Mouse (Mus musculus): ENCODE data around the gene Klf3. TPM values are rescaled to one million over a fixed set of nuclear protein-coding genes. Genes with fewer than 3 reads are reported as not detected.
"Not testable (repeated sequence)": the region's sequence is repeated elsewhere in the genome, so short reads cannot be mapped to it uniquely, and the experiment has no call there.

The Klf3 gene
- polyA plus RNA-seq, 1 experiment from 2014 or later = 78.4 TPM

- 90% methylated on average over 5 of the region's 5 CpGs for WGBS
- no peak overlapping the region for H3K4me3 ChIP-seq (ENCODE audit: low read length)
- peaks cover 8% of the 10 kb centered on the region for H3K4me1 ChIP-seq (ENCODE audit: control insufficient read depth, insufficient read depth, low read length)
- no peak overlapping the region for H3K4me2 ChIP-seq (replicated peaks; ENCODE audit: low read depth, low read length)
- ATAC-seq (ENCODE audit: low FRiP score, low TSS enrichment) = no peak
- no peaks in the 10 kb centered on the region; the same call in 1 of the 2 replicates for H3K9me3 ChIP-seq (ENCODE audit: control insufficient read depth, low read length)
- H3K27me3 ChIP-seq (ENCODE audit: control insufficient read depth, insufficient read depth, low read length) = no peaks in the 10 kb centered on the region
- H3K27ac ChIP-seq (ENCODE audit: low read depth, low read length) = no peak overlapping the region
- no peak overlapping the region for H3K9ac ChIP-seq (ENCODE audit: low read depth, low read length)
- no peaks in the 10 kb centered on the region for H3K36me3 ChIP-seq (ENCODE audit: control insufficient read depth, insufficient read depth, low read length)
These were observed 64.4 kb downstream of the Klf3 start for GRCm38 (mm10) chr5:64867551-64867950.

GRCm38 (mm10) chr5:64876086-64876830 lies 73.1 kb downstream of the Klf3 start:
- Histone ChIP-seq H3K4me3 (ENCODE audit: low read length) (no peak overlapping the region), H3K9ac (ENCODE audit: low read depth, low read length) (no peak overlapping the region), H3K4me2 (replicated peaks; ENCODE audit: low read depth, low read length) (no peak overlapping the region), H3K27ac (ENCODE audit: low read depth, low read length) (peak overlapping the region; percentile 47; the same call in 1 of the 2 replicates), H3K4me1 (ENCODE audit: control insufficient read depth, insufficient read depth, low read length) (peaks cover 24% of the 10 kb centered on the region), H3K27me3 (ENCODE audit: control insufficient read depth, insufficient read depth, low read length) (no peaks in the 10 kb centered on the region), H3K9me3 (ENCODE audit: control insufficient read depth, low read length) (peaks cover 8% of the 10 kb centered on the region; the same call in 1 of the 2 replicates), H3K36me3 (ENCODE audit: control insufficient read depth, insufficient read depth, low read length) (no peaks in the 10 kb centered on the region)
- 75% methylated on average over 12 of the region's 12 CpGs for WGBS
- no peak for ATAC-seq (ENCODE audit: low FRiP score, low TSS enrichment)

GRCm38 (mm10) chr5:64877235-64878026 lies 74.2 kb downstream of the Klf3 start:
- no peak overlapping the region for H3K4me3 ChIP-seq (ENCODE audit: low read length)
- H3K27me3 ChIP-seq (ENCODE audit: control insufficient read depth, insufficient read depth, low read length) = no peaks in the 10 kb centered on the region
- ATAC-seq (ENCODE audit: low FRiP score, low TSS enrichment) = no peak; the same call in 1 of the 2 replicates
- peak overlapping the region; percentile 49; the same call in 1 of the 2 replicates for H3K27ac ChIP-seq (ENCODE audit: low read depth, low read length)
- H3K9me3 ChIP-seq (ENCODE audit: control insufficient read depth, low read length) = peaks cover 8% of the 10 kb centered on the region; the same call in 1 of the 2 replicates
- H3K4me1 ChIP-seq (ENCODE audit: control insufficient read depth, insufficient read depth, low read length) = peaks cover 24% of the 10 kb centered on the region
- H3K9ac ChIP-seq (ENCODE audit: low read depth, low read length) = no peak overlapping the region; the same call in 1 of the 2 replicates
- no peaks in the 10 kb centered on the region for H3K36me3 ChIP-seq (ENCODE audit: control insufficient read depth, insufficient read depth, low read length)
- H3K4me2 ChIP-seq (replicated peaks; ENCODE audit: low read depth, low read length) = no peak overlapping the region
- WGBS = 31% methylated on average over 15 of the region's 15 CpGs

GRCm38 (mm10) chr5:64878027-64878425 lies 74.8 kb downstream of the Klf3 start:
- Histone ChIP-seq H3K4me1 (ENCODE audit: control insufficient read depth, insufficient read depth, low read length) (peaks cover 24% of the 10 kb centered on the region), H3K4me2 (replicated peaks; ENCODE audit: low read depth, low read length) (no peak overlapping the region), H3K27ac (ENCODE audit: low read depth, low read length) (peak overlapping the region; percentile 49), H3K36me3 (ENCODE audit: control insufficient read depth, insufficient read depth, low read length) (no peaks in the 10 kb centered on the region), H3K9me3 (ENCODE audit: control insufficient read depth, low read length) (peaks cover 8% of the 10 kb centered on the region; the same call in 1 of the 2 replicates), H3K9ac (ENCODE audit: low read depth, low read length) (no peak overlapping the region), H3K4me3 (ENCODE audit: low read length) (no peak overlapping the region), H3K27me3 (ENCODE audit: control insufficient read depth, insufficient read depth, low read length) (no peaks in the 10 kb centered on the region)
- 10% methylated on average over 4 of the region's 4 CpGs for WGBS
- ATAC-seq (ENCODE audit: low FRiP score, low TSS enrichment) = peak; percentile 94

GRCm38 (mm10) chr5:64878526-64878925 lies 75.3 kb downstream of the Klf3 start:
- 68% methylated on average over 2 of the region's 2 CpGs for WGBS
- ATAC-seq (ENCODE audit: low FRiP score, low TSS enrichment) = peak; percentile 11; the same call in 1 of the 2 replicates
- no peak overlapping the region for H3K9ac ChIP-seq (ENCODE audit: low read depth, low read length)
- H3K4me2 ChIP-seq (replicated peaks; ENCODE audit: low read depth, low read length) = no peak overlapping the region
- H3K36me3 ChIP-seq (ENCODE audit: control insufficient read depth, insufficient read depth, low read length) = no peaks in the 10 kb centered on the region
- H3K27ac ChIP-seq (ENCODE audit: low read depth, low read length) = peak overlapping the region; percentile 49
- peaks cover 24% of the 10 kb centered on the region for H3K4me1 ChIP-seq (ENCODE audit: control insufficient read depth, insufficient read depth, low read length)
- no peak overlapping the region for H3K4me3 ChIP-seq (ENCODE audit: low read length)
- H3K27me3 ChIP-seq (ENCODE audit: control insufficient read depth, insufficient read depth, low read length) = no peaks in the 10 kb centered on the region
- peaks cover 8% of the 10 kb centered on the region; the same call in 1 of the 2 replicates for H3K9me3 ChIP-seq (ENCODE audit: control insufficient read depth, low read length)

GRCm38 (mm10) chr5:64879241-64879640 lies 76.1 kb downstream of the Klf3 start:
- H3K27ac ChIP-seq (ENCODE audit: low read depth, low read length) = no peak overlapping the region
- ATAC-seq (ENCODE audit: low FRiP score, low TSS enrichment) = no peak
- WGBS = 48% methylated on average over 3 of the region's 3 CpGs

GRCm38 (mm10) chr5:64881559-64881958 lies 78.4 kb downstream of the Klf3 start:
- H3K9ac ChIP-seq (ENCODE audit: low read depth, low read length); ATAC-seq (ENCODE audit: low FRiP score, low TSS enrichment); H3K27me3 ChIP-seq (ENCODE audit: control insufficient read depth, insufficient read depth, low read length); H3K9me3 ChIP-seq (ENCODE audit: control insufficient read depth, low read length); H3K36me3 ChIP-seq (ENCODE audit: control insufficient read depth, insufficient read depth, low read length); H3K27ac ChIP-seq (ENCODE audit: low read depth, low read length); H3K4me3 ChIP-seq (ENCODE audit: low read length); H3K4me2 ChIP-seq (replicated peaks; ENCODE audit: low read depth, low read length): not testable (repeated sequence)
- WGBS = 98% methylated on average over 6 of the region's 10 CpGs
- H3K4me1 ChIP-seq (ENCODE audit: control insufficient read depth, insufficient read depth, low read length) = peaks cover 23% of the 10 kb centered on the region

More at GRCm38 (mm10) chr5:64879241-64879640, 76.1 kb downstream of the Klf3 start:
- H3K9ac ChIP-seq (ENCODE audit: low read depth, low read length) = no peak overlapping the region
- H3K9me3 ChIP-seq (ENCODE audit: control insufficient read depth, low read length) = peaks cover 6% of the 10 kb centered on the region; the same call in 1 of the 2 replicates
- no peaks in the 10 kb centered on the region for H3K27me3 ChIP-seq (ENCODE audit: control insufficient read depth, insufficient read depth, low read length)
- H3K36me3 ChIP-seq (ENCODE audit: control insufficient read depth, insufficient read depth, low read length) = no peaks in the 10 kb centered on the region
- no peak overlapping the region for H3K4me3 ChIP-seq (ENCODE audit: low read length)
- H3K4me2 ChIP-seq (replicated peaks; ENCODE audit: low read depth, low read length) = no peak overlapping the region
- H3K4me1 ChIP-seq (ENCODE audit: control insufficient read depth, insufficient read depth, low read length) = peaks cover 27% of the 10 kb centered on the region

GRCm38 (mm10) chr5:64881976-64882375 lies 78.8 kb downstream of the Klf3 start:
- not testable (repeated sequence) for H3K27ac ChIP-seq (ENCODE audit: low read depth, low read length); ATAC-seq (ENCODE audit: low FRiP score, low TSS enrichment); H3K9me3 ChIP-seq (ENCODE audit: control insufficient read depth, low read length); H3K4me3 ChIP-seq (ENCODE audit: low read length); H3K4me2 ChIP-seq (replicated peaks; ENCODE audit: low read depth, low read length); H3K27me3 ChIP-seq (ENCODE audit: control insufficient read depth, insufficient read depth, low read length); H3K9ac ChIP-seq (ENCODE audit: low read depth, low read length); H3K36me3 ChIP-seq (ENCODE audit: control insufficient read depth, insufficient read depth, low read length)
- peaks cover 18% of the 10 kb centered on the region for H3K4me1 ChIP-seq (ENCODE audit: control insufficient read depth, insufficient read depth, low read length)
- WGBS = 83% methylated on average over 7 of the region's 11 CpGs
